Mouse (Mus musculus): ENCODE measurements around the gene Gpx4. TPM values are rescaled to one million over a fixed set of nuclear protein-coding genes. Genes with fewer than 3 reads are reported as not detected.

Gene Gpx4
- polyA plus RNA-seq, 1 experiment from 2014 or later: 432 TPM

DNA sequence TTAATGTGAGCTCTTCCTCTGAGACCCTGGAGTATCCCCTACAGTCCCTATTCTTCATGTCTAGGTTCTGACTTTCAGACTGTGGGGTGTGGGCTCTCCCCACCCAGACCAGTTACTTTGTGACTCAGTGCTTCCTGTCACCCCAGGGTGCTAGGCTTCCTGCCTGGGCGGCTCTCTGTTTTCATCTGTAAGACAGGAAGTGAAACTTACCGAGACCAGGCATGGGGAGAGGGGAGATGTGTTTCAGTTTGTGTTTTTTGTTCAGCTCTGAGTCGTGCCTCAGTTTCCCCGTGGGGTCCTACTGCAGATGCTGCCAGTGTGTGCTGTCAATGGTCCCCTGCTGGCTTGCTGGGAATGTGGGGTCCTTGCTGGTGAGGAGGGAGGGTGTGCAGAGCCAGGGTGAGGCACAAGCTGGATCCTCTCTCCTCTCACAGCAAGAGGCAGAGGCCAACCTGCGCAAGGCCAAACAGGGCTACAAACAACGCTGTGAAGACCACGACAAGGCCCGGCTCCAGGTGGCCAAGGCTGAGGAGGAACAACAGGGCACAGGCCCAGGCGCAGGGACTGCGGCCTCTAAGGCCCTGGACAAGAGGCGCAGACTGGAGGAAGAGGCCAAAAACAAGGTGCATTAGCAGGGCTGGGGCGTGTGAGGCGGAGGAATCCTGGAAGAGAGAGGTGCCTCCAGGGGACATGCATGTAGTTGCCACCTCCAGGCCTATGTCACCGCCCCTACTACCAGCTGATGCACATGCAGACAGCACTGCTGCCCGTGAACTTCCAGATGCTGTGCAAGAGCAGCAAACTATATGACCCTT lies 22.5 kb upstream of the Gpx4 start:
- H3K9me3 ChIP-seq: no peaks in the 10 kb centered on the region
- no peak for ATAC-seq (ENCODE audit: insufficient number of reproducible peaks, low FRiP score, low TSS enrichment, low read depth)
- H3K4me1 ChIP-seq: peaks cover 20% of the 10 kb centered on the region
- H3K36me3 ChIP-seq: no peaks in the 10 kb centered on the region
- no peak overlapping the region for H3K9ac ChIP-seq
- H3K27ac ChIP-seq: no peak overlapping the region
- no peak overlapping the region for H3K4me2 ChIP-seq
- 71% methylated on average over 15 of the region's 15 CpGs for whole genome bisulfite sequencing
- no peaks in the 10 kb centered on the region; the same call in 1 of the 2 replicates for H3K27me3 ChIP-seq
- no peak overlapping the region for H3K4me3 ChIP-seq

DNA sequence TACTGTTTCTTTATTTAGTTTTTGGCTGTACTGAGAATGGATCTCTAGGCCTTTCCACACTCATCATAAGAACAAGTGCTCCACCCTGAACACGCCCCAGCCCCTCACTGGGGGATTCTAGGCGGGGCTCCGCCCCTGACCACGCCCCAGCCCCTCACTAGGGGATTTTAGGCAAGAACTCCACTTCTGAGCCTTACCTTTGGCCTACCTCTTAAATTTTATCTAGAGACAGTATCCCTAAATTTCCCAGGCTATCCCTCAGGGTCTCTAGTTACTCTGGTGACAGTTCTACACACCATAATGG lies 22.0 kb upstream of the Gpx4 start:
- no peak overlapping the region for H3K9ac ChIP-seq
- 51% methylated on average over 4 of the region's 4 CpGs for WGBS
- peaks cover 14% of the 10 kb centered on the region for H3K4me1 ChIP-seq
- no peak for ATAC-seq (ENCODE audit: insufficient number of reproducible peaks, low FRiP score, low TSS enrichment, low read depth)
- H3K9me3 ChIP-seq: no peaks in the 10 kb centered on the region
- H3K27ac ChIP-seq: no peak overlapping the region
- H3K27me3 ChIP-seq: no peaks in the 10 kb centered on the region
- no peaks in the 10 kb centered on the region for H3K36me3 ChIP-seq
- no peak overlapping the region for H3K4me2 ChIP-seq
- H3K4me3 ChIP-seq: no peak overlapping the region

DNA sequence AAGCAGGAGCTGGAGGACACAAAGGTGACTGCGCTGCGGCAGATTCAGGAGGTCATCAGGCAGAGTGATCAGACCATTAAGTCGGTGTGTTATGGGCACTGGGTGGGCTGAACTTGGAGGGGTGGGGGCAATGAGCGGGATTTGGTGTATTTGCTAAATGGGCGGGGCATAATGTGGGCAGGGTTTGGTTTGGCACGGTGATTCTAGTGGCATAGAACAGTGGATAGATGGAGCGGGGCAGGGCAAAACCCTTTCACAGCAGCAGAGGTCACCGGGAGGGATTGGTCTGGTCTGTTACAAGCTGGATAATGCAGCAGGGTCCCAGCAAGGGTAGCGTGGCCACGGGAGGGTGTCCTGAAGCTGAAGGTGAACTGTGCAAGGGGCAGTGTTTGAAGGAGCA lies 21.5 kb upstream of the Gpx4 start:
- Histone ChIP-seq H3K4me1 (peaks cover 10% of the 10 kb centered on the region), H3K27me3 (no peaks in the 10 kb centered on the region), H3K4me2 (no peak overlapping the region), H3K27ac (no peak overlapping the region), H3K9ac (no peak overlapping the region), H3K9me3 (no peaks in the 10 kb centered on the region), H3K36me3 (no peaks in the 10 kb centered on the region), H3K4me3 (no peak overlapping the region)
- no peak for ATAC-seq (ENCODE audit: insufficient number of reproducible peaks, low FRiP score, low TSS enrichment, low read depth)
- WGBS: 76% methylated on average over 10 of the region's 10 CpGs

DNA sequence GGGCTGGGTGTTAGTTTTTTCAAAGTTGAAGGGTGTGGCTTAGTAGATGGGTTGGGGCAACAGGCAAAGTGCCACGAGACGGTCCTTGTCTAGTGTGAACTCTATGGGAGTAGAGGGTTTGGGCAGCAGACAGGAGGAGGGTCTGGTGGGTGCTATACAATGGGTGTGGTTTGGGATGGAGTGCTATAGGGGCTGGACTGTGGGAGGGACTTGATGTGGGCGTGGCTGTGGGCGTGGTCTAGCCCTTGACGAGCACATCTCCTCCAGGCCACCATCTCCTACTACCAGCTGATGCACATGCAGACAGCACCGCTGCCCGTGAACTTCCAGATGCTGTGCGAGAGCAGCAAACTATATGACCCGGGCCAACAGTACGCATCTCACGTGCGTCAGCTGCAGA lies 21.1 kb upstream of the Gpx4 start:
- Histone ChIP-seq H3K27me3 (no peaks in the 10 kb centered on the region), H3K9me3 (no peaks in the 10 kb centered on the region), H3K27ac (no peak overlapping the region), H3K4me1 (peaks cover 8% of the 10 kb centered on the region; the same call in 1 of the 2 replicates), H3K4me3 (no peak overlapping the region), H3K9ac (no peak overlapping the region), H3K4me2 (no peak overlapping the region), H3K36me3 (no peaks in the 10 kb centered on the region)
- 55% methylated on average over 12 of the region's 12 CpGs for whole genome bisulfite sequencing
- ATAC-seq (ENCODE audit: insufficient number of reproducible peaks, low FRiP score, low TSS enrichment, low read depth): no peak

DNA sequence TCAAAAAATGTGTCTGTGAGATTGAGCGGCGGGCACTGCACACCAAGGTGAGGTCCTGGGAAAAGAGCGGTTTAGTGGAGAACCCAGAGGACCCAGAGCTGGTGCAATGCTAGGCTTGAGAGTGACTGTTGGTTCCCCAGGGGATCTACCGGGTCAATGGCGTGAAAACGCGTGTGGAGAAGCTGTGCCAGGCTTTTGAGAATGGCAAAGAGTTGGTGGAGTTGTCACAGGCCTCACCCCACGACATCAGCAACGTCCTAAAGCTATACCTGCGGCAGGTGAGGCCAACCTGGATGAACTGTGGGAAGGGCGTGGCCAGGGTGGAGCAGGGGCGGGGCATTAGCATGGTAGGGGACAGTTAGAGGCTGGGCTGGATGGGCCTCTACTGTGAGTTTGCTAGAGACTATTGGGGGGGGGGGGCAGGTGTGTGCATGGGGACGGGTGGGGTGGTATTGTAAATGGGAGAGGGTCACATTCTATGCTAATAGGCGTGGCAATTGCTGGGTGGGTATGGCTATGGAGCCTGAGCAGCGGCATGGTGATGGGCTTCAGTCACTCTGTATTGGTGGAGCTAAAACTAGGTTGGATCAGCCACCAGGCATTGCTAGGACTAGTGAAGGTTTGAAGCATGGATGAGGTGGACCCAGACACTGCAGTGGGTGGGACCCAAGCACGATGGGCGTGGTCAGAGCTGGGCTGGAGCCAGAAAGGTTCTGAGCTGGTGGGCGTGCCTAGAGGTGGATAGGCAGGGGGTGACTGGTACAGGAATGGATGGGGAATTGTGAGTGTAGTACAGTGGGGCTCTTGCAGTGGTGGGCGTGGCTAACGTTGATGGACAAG lies 19.1 kb upstream of the Gpx4 start:
- 0 out of 2 replicates have a peak, but pooled peaks have one; percentile 15 for ATAC-seq (ENCODE audit: insufficient number of reproducible peaks, low FRiP score, low TSS enrichment, low read depth)

DNA sequence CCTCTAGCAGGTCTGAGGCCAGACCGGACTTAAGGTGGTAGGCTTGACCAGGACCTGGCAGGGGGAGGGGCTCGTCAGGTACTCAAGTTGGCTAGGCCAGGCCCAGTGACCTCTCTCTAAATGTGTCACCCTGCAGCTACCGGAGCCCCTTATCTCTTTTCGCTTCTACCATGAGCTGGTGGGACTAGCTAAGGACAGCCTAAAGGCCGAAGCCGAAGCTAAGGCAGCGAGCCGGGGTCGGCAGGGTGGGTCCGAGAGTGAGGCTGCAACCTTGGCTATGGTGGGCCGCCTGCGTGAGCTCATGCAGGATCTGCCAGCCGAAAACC lies 18.5 kb upstream of the Gpx4 start:
- H3K36me3 ChIP-seq: no peaks in the 10 kb centered on the region
- 93% methylated on average over 13 of the region's 13 CpGs for WGBS
- H3K4me3 ChIP-seq: no peak overlapping the region
- ATAC-seq (ENCODE audit: insufficient number of reproducible peaks, low FRiP score, low TSS enrichment, low read depth): no peak
- H3K4me1 ChIP-seq: peaks cover 8% of the 10 kb centered on the region; the same call in 1 of the 2 replicates
- no peak overlapping the region for H3K9ac ChIP-seq
- no peak overlapping the region for H3K4me2 ChIP-seq
- H3K9me3 ChIP-seq: no peaks in the 10 kb centered on the region
- H3K27me3 ChIP-seq: no peaks in the 10 kb centered on the region
- H3K27ac ChIP-seq: no peak overlapping the region

More for the DNA sequence above, 19.1 kb upstream of the Gpx4 start:
- WGBS: 71% methylated on average over 20 of the region's 20 CpGs
- H3K27ac ChIP-seq: no peak overlapping the region
- H3K36me3 ChIP-seq: no peaks in the 10 kb centered on the region
- no peak overlapping the region for H3K9ac ChIP-seq
- no peak overlapping the region for H3K4me2 ChIP-seq
- H3K4me3 ChIP-seq: no peak overlapping the region
- H3K4me1 ChIP-seq: peaks cover 8% of the 10 kb centered on the region; the same call in 1 of the 2 replicates
- H3K9me3 ChIP-seq: no peaks in the 10 kb centered on the region
- H3K27me3 ChIP-seq: no peaks in the 10 kb centered on the region

DNA sequence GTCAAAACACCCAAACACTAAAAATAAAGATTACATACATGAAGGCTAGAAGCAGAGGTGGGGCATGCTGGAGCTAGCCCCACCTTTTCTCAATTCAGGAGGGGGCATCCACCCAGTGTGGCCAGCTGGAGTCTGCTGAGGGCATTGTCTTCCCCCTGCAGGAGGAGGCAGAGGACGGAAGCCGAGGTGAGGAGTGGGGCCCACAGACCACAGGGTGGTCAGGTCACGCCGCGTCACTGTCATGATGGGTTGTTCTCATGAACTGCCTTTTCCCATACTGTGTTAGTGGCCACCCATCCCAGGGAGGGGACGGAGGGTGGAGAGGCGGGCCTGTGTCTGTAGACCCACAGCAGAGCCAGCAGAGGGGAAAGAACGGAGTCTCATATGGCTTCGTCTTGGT lies 16.8 kb upstream of the Gpx4 start:
- peaks cover 4% of the 10 kb centered on the region for H3K4me1 ChIP-seq
- no peak for ATAC-seq (ENCODE audit: insufficient number of reproducible peaks, low FRiP score, low TSS enrichment, low read depth)
- peaks cover 7% of the 10 kb centered on the region for H3K36me3 ChIP-seq
- H3K4me3 ChIP-seq: no peak overlapping the region
- no peaks in the 10 kb centered on the region for H3K9me3 ChIP-seq
- H3K27ac ChIP-seq: no peak overlapping the region
- H3K9ac ChIP-seq: no peak overlapping the region
- H3K4me2 ChIP-seq: no peak overlapping the region
- WGBS: 88% methylated on average over 9 of the region's 9 CpGs
- H3K27me3 ChIP-seq: no peaks in the 10 kb centered on the region

DNA sequence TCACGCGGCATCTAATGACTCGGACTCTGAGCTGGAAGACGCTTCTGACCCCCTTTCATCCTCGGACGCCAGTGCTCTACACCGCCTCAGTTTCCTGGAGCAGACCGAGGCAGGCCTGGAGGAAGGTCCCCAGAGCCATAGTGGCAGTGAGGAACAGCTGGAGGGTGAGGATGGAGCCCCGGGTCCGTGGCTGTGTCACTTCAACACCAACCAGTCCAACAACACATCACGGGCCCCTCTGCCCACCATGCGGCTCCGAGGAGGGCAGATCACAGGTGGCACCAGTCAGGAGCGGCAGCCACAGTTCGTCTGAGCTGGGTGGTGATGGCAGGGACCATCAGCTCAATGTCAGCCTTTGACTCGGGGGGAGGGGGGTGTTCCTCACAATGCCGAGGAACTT lies 16.2 kb upstream of the Gpx4 start:
- Histone ChIP-seq H3K9me3 (no peaks in the 10 kb centered on the region), H3K27ac (no peak overlapping the region), H3K4me2 (no peak overlapping the region), H3K4me1 (peaks cover 4% of the 10 kb centered on the region), H3K9ac (no peak overlapping the region), H3K4me3 (no peak overlapping the region), H3K27me3 (no peaks in the 10 kb centered on the region), H3K36me3 (peaks cover 13% of the 10 kb centered on the region)
- ATAC-seq (ENCODE audit: insufficient number of reproducible peaks, low FRiP score, low TSS enrichment, low read depth): no peak
- 84% methylated on average over 17 of the region's 17 CpGs for WGBS

DNA sequence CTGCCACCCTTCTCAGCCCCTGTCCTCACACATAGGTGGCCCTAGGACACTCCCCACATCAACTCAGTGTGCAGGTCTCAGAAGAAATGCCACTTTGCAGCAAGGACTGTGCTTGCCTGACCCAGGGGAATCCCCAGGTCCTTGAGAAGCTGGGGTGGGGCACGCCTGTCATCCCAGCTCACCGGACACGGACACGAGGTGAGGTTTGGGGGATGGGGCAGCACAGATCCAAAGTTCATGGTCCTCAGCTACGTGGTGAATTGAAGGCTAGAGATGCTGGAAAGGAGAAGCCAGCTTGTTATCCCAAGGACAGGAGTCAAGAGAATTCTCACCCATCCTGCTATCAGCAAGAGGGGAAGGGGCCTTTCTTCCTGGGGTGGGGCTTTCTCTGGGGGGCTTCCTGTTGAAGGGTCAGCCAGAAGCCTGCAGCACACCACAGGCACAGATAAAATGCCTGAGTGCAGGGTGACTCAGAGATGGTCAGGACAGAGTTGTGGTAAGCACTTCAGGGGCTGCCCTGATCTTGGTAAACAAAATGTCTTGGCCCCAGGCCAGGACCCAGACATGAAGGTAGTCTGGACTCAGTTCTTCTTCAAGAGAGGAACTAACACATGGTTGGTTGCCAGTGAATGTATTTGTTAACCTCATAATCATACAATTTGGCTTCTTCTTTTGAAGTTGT lies 14.0 kb upstream of the Gpx4 start:
- WGBS: 62% methylated on average over 5 of the region's 5 CpGs

DNA sequence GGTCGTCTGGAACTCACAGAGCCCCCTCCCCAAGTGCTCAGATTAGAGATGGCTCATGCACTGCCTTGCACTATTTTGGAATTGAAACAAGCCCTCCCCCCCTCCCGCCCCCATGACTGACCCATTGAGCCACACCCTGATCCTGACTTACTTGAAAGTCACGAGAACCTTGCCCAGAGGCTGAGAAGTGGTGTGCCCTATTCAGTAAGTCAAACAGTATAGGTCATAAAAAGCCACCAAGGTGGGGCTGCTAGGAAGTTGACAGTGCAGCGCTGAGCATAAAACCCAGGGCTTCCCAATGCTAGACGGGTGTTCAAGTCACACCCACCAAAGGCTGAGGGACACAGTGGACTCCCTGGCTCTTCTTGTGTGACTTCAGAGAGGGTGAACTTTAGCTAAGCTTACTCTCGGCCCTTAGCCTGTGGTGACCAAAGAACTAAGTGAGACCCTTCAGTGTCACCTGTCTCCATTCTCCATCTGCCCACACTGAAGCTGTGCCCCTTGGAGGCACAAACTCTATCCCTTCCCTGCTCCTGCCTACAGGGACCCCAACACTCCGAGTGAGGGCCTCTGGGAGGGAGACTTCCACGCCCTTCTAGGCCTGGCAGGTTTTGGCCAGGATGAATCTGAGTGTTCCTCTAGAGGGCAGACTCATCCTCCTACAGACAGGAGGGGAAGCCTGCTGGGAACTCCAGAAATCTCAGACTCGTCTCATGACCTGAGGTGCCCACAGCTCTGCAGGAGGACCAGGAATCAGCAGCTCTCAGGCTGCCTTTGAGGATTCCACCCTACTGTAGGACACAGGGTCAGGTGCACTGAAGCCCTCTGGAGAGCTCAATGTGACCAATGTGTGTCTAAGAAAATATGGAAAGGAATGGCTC lies 13.2 kb upstream of the Gpx4 start:
- H3K36me3 ChIP-seq: peaks cover 39% of the 10 kb centered on the region
- peaks cover 16% of the 10 kb centered on the region for H3K4me1 ChIP-seq
- H3K9me3 ChIP-seq: no peaks in the 10 kb centered on the region
- H3K4me3 ChIP-seq: no peak overlapping the region
- no peak overlapping the region for H3K9ac ChIP-seq
- no peaks in the 10 kb centered on the region for H3K27me3 ChIP-seq
- peak overlapping the region; percentile 43; the same call in 1 of the 2 replicates for H3K27ac ChIP-seq
- no peak overlapping the region for H3K4me2 ChIP-seq
- ATAC-seq (ENCODE audit: insufficient number of reproducible peaks, low FRiP score, low TSS enrichment, low read depth): no peak; the same call in 1 of the 2 replicates
- 36% methylated on average over 9 of the region's 9 CpGs for WGBS

More for the DNA sequence above, 14.0 kb upstream of the Gpx4 start:
- Histone ChIP-seq H3K4me3 (no peak overlapping the region), H3K4me1 (peaks cover 8% of the 10 kb centered on the region), H3K4me2 (no peak overlapping the region), H3K27me3 (no peaks in the 10 kb centered on the region), H3K9me3 (no peaks in the 10 kb centered on the region), H3K27ac (no peak overlapping the region; the same call in 1 of the 2 replicates), H3K36me3 (peaks cover 35% of the 10 kb centered on the region), H3K9ac (no peak overlapping the region; the same call in 1 of the 2 replicates)
- ATAC-seq (ENCODE audit: insufficient number of reproducible peaks, low FRiP score, low TSS enrichment, low read depth): no peak

DNA sequence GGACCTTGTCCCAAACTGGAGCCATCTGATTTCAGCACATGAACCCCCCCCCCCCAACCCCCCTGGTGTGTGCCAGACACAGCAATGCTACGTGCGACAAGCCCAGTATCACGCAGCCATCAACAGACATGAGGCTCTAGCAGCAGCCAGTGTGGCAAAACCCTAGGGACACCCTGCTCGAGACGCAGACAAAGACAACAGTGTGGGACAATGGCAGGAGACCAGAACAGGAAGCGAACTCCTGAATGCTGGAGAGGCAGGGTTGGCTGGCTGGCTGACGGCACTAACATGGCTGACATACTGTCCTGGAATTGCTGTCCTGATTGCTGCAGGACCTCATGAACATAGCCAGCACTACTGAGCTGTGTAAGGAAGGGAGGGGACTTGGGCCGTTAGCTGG lies 11.8 kb upstream of the Gpx4 start:
- H3K27ac ChIP-seq: no peak overlapping the region
- no peaks in the 10 kb centered on the region for H3K27me3 ChIP-seq
- peaks cover 39% of the 10 kb centered on the region for H3K36me3 ChIP-seq
- peaks cover 22% of the 10 kb centered on the region for H3K4me1 ChIP-seq
- H3K9ac ChIP-seq: no peak overlapping the region
- ATAC-seq (ENCODE audit: insufficient number of reproducible peaks, low FRiP score, low TSS enrichment, low read depth): no peak
- no peak overlapping the region for H3K4me2 ChIP-seq
- H3K9me3 ChIP-seq: no peaks in the 10 kb centered on the region
- WGBS: 76% methylated on average over 8 of the region's 8 CpGs
- no peak overlapping the region for H3K4me3 ChIP-seq
